Mouse (Mus musculus): ENCODE results near the gene Fancc. TPM values are rescaled to one million over a fixed set of nuclear protein-coding genes. Genes with fewer than 3 reads are reported as not detected.
"Not testable (repeated sequence)": the region's sequence is repeated elsewhere in the genome, so short reads cannot be mapped to it uniquely, and the experiment has no call there.

Fancc gene
- total RNA-seq, 2 experiments from 2014 or later = 8.1 to 8.8 TPM

- no peak for DNase-seq (ENCODE audit: low spot score in 2 of 2)
Measured at GRCm38 (mm10) chr13:63322756-63323155, 174.3 kb downstream of the Fancc start.

GRCm38 (mm10) chr13:63321689-63322088 lies 175.4 kb downstream of the Fancc start:
- no peak for DNase-seq (ENCODE audit: low spot score in 2 of 2)

- no peak for DNase-seq (ENCODE audit: low spot score in 2 of 2)
Measured at GRCm38 (mm10) chr13:63319814-63320213, 177.3 kb downstream of the Fancc start.

- no peak for DNase-seq (ENCODE audit: low spot score in 2 of 2)
Measured at GRCm38 (mm10) chr13:63317681-63318104, 179.4 kb downstream of the Fancc start.

- no peak for DNase-seq (ENCODE audit: low spot score in 2 of 2)
Measured at GRCm38 (mm10) chr13:63316407-63316806, 180.7 kb downstream of the Fancc start.

GRCm38 (mm10) chr13:63315777-63316176 lies 181.3 kb downstream of the Fancc start:
- no peak for DNase-seq (ENCODE audit: low spot score in 2 of 2)

GRCm38 (mm10) chr13:63315111-63315510 lies 182.0 kb downstream of the Fancc start:
- not testable (repeated sequence) for DNase-seq (ENCODE audit: low spot score in 2 of 2)

- no peak for DNase-seq (ENCODE audit: low spot score in 2 of 2)
Measured at GRCm38 (mm10) chr13:63314608-63314920, 182.5 kb downstream of the Fancc start.

- DNase-seq (ENCODE audit: low spot score in 2 of 2) = no peak
Measured at GRCm38 (mm10) chr13:63313748-63314607, 183.1 kb downstream of the Fancc start.

- no peak for DNase-seq (ENCODE audit: low spot score in 2 of 2)
Measured at GRCm38 (mm10) chr13:63313247-63313646, 183.8 kb downstream of the Fancc start.

- DNase-seq (ENCODE audit: low spot score in 2 of 2) = no peak
Measured at GRCm38 (mm10) chr13:63311156-63311555, 185.9 kb downstream of the Fancc start.

GRCm38 (mm10) chr13:63309563-63309962 lies 187.5 kb downstream of the Fancc start:
- DNase-seq (ENCODE audit: low spot score in 2 of 2) = no peak

- DNase-seq (ENCODE audit: low spot score in 2 of 2) = peak; percentile 60 to 89
Measured at GRCm38 (mm10) chr13:63306768-63307167, 190.3 kb downstream of the Fancc start.

GRCm38 (mm10) chr13:63305160-63306011 lies 191.7 kb downstream of the Fancc start:
- peak in 1 of 2 experiments; percentile 63 for DNase-seq (ENCODE audit: low spot score in 2 of 2)

- no peak for DNase-seq (ENCODE audit: low spot score in 2 of 2)
Measured at GRCm38 (mm10) chr13:63304799-63305159, 192.3 kb downstream of the Fancc start.

- DNase-seq (ENCODE audit: low spot score in 2 of 2) = no peak
Measured at GRCm38 (mm10) chr13:63304124-63304792, 192.8 kb downstream of the Fancc start.

GRCm38 (mm10) chr13:63302381-63302780 lies 194.7 kb downstream of the Fancc start:
- DNase-seq (ENCODE audit: low spot score in 2 of 2) = no peak

GRCm38 (mm10) chr13:63301764-63302209 lies 195.3 kb downstream of the Fancc start:
- DNase-seq (ENCODE audit: low spot score in 2 of 2) = peak; percentile 56 to 62

- no peak for DNase-seq (ENCODE audit: low spot score in 2 of 2)
Measured at GRCm38 (mm10) chr13:63300929-63301328, 196.1 kb downstream of the Fancc start.

- no peak for DNase-seq (ENCODE audit: low spot score in 2 of 2)
Measured at GRCm38 (mm10) chr13:63298931-63299330, 198.1 kb downstream of the Fancc start.

- no peak for DNase-seq (ENCODE audit: low spot score in 2 of 2)
Measured at GRCm38 (mm10) chr13:63297933-63298332, 199.1 kb downstream of the Fancc start.

- no peak for DNase-seq (ENCODE audit: low spot score in 2 of 2)
Measured at GRCm38 (mm10) chr13:63297003-63297402, 200.1 kb downstream of the Fancc start.

Data from layer of hippocampus, adult 18-20 months (tissue).